ENCODE assay signal across 24 mouse cellular contexts in genomic region chr8:56784441-56784840, GRCm38 (mm10).
DNase-seq lines count a peak whose midpoint lies in the region; ATAC-seq lines count a peak whose summit lies in the region.
"Had no signal": no experiment of that assay in that cellular context is flagged by ENCODE, and none has a peak within 500 bp of the region (broad histone marks: within the 10 kb centered on the region; RNA-seq: fewer than 3 reads in every experiment).

No protein-coding gene starts in this region.

- no peak overlapping the region for H3K27ac ChIP-seq in forebrain, embryonic 16.5 days (ENCODE audit: low read length)
- no peak overlapping the region for H3K27ac ChIP-seq in forebrain, embryonic 15.5 days (replicated peaks)
- H3K27ac ChIP-seq in stomach, embryonic 16.5 days (ENCODE audit: low read length), result no peak overlapping the region
- H3K27ac ChIP-seq: embryonic facial prominence, embryonic 15.5 days; forebrain, embryonic 10.5 days; heart, embryonic 10.5 days; hindbrain, embryonic 12.5 days had no signal

- H3K4me3 ChIP-seq in forebrain, embryonic 16.5 days (replicated peaks; ENCODE audit: low read length), result no peak overlapping the region
- H3K4me3 ChIP-seq in forebrain, embryonic 15.5 days, result no peak overlapping the region
- no peak overlapping the region for H3K4me3 ChIP-seq in stomach, embryonic 16.5 days (replicated peaks; ENCODE audit: low read length)
- H3K4me3 ChIP-seq: embryonic facial prominence, embryonic 15.5 days; erythroblast, embryonic 14.5 days; forebrain, embryonic 10.5 days; heart, embryonic 10.5 days; hindbrain, embryonic 12.5 days had no signal

- ATAC-seq in forebrain, embryonic 16.5 days, result peak; percentile 23; the same call in 1 of the 2 replicates
- ATAC-seq in forebrain, embryonic 15.5 days (replicated peaks), result no peak
- ATAC-seq in stomach, embryonic 16.5 days (ENCODE audit: insufficient read depth, low FRiP score), result peak; percentile 44
- ATAC-seq: activated CD4-positive, CD25-positive, alpha-beta regulatory T cell, adult 4 months; hindbrain, embryonic 16.5 days; inflammation-experienced regulatory T-cells, adult 6 months; Patski had no signal

- WGBS in forebrain, embryonic 16.5 days, result 16% methylated on average over 2 of the region's 2 CpGs
- WGBS in forebrain, embryonic 15.5 days, result 28% methylated on average over 2 of the region's 2 CpGs
- 63% methylated on average over 2 of the region's 2 CpGs for WGBS in stomach, embryonic 16.5 days

- no peaks in the 10 kb centered on the region for H3K36me3 ChIP-seq in forebrain, embryonic 16.5 days (ENCODE audit: control insufficient read depth, insufficient read depth)
- no peaks in the 10 kb centered on the region for H3K36me3 ChIP-seq in forebrain, embryonic 15.5 days
- H3K36me3 ChIP-seq in stomach, embryonic 16.5 days (ENCODE audit: control insufficient read depth, insufficient read depth, low read length), result no peaks in the 10 kb centered on the region
- H3K36me3 ChIP-seq: embryonic facial prominence, embryonic 15.5 days; forebrain, embryonic 10.5 days; heart, embryonic 10.5 days; hindbrain, embryonic 12.5 days had no signal

- H3K4me2 ChIP-seq in forebrain, embryonic 16.5 days (ENCODE audit: low read length), result no peak overlapping the region
- no peak overlapping the region for H3K4me2 ChIP-seq in forebrain, embryonic 15.5 days (replicated peaks)
- no peak overlapping the region for H3K4me2 ChIP-seq in stomach, embryonic 16.5 days (ENCODE audit: low read depth, low read length)
- H3K4me2 ChIP-seq: embryonic facial prominence, embryonic 15.5 days; hindbrain, embryonic 12.5 days had no signal

- peaks cover 4% of the 10 kb centered on the region; the same call in 1 of the 2 replicates for H3K4me1 ChIP-seq in forebrain, embryonic 16.5 days (replicated peaks; ENCODE audit: control insufficient read depth, insufficient read depth, low read length)
- H3K4me1 ChIP-seq in forebrain, embryonic 15.5 days, result no peaks in the 10 kb centered on the region
- H3K4me1 ChIP-seq in stomach, embryonic 16.5 days (ENCODE audit: control insufficient read depth, insufficient read depth, low read length), result no peaks in the 10 kb centered on the region
- H3K4me1 ChIP-seq: embryonic facial prominence, embryonic 15.5 days; forebrain, embryonic 10.5 days; heart, embryonic 10.5 days; hindbrain, embryonic 12.5 days had no signal

- DNase-seq in adrenal gland, adult 2 months, result peak; percentile 1
- DNase-seq in adrenal gland, postnatal 36 days, result no peak
- DNase-seq in MN1 (ENCODE audit: low spot score), result peak; percentile 98
- no peak for DNase-seq in kidney, postnatal 4 days
- DNase-seq: cerebellum, adult 18-20 months; cerebellum, adult 9-11 months; cerebellum, postnatal 36 days; gastrocnemius, postnatal 10 days; heart, adult 18-20 months; heart, postnatal 10 days; heart, postnatal 4 days; kidney, adult 2 months had no signal

- no peaks in the 10 kb centered on the region for H3K9me3 ChIP-seq in forebrain, embryonic 16.5 days (ENCODE audit: control insufficient read depth, low read length)
- H3K9me3 ChIP-seq in forebrain, embryonic 15.5 days, result no peaks in the 10 kb centered on the region
- H3K9me3 ChIP-seq in stomach, embryonic 16.5 days (replicated peaks; ENCODE audit: control insufficient read depth, low read length), result no peaks in the 10 kb centered on the region
- H3K9me3 ChIP-seq: embryonic facial prominence, embryonic 15.5 days; forebrain, embryonic 10.5 days; heart, embryonic 10.5 days; hindbrain, embryonic 12.5 days had no signal

- H3K9ac ChIP-seq in forebrain, embryonic 16.5 days (replicated peaks; ENCODE audit: low read depth, low read length), result no peak overlapping the region
- no peak overlapping the region for H3K9ac ChIP-seq in forebrain, embryonic 15.5 days (replicated peaks)
- H3K9ac ChIP-seq in stomach, embryonic 16.5 days (ENCODE audit: low read length), result no peak overlapping the region
- H3K9ac ChIP-seq: embryonic facial prominence, embryonic 15.5 days; hindbrain, embryonic 12.5 days had no signal

- H3K27me3 ChIP-seq in forebrain, embryonic 16.5 days (replicated peaks; ENCODE audit: control insufficient read depth, insufficient read depth, low read length), result no peaks in the 10 kb centered on the region
- no peaks in the 10 kb centered on the region for H3K27me3 ChIP-seq in forebrain, embryonic 15.5 days
- H3K27me3 ChIP-seq in stomach, embryonic 16.5 days (ENCODE audit: control insufficient read depth, insufficient read depth, low read length), result no peaks in the 10 kb centered on the region
- H3K27me3 ChIP-seq: embryonic facial prominence, embryonic 15.5 days; hindbrain, embryonic 12.5 days had no signal

Comparison
In these comparisons a context has a peak if more than half of its experiments do, and no peak if none do; other contexts are left out.
1. DNase-seq: peak in adrenal gland, adult 2 months (single experiment) and MN1 (single experiment); none in adrenal gland, postnatal 36 days (0 of 2) and kidney, postnatal 4 days (0 of 2).